Mouse (Mus musculus): ENCODE results near the gene Trp53bp2. TPM values are rescaled to one million over a fixed set of nuclear protein-coding genes. Genes with fewer than 3 reads are reported as not detected.

The Trp53bp2 gene
- polyA plus RNA-seq, 1 experiment from 2014 or later, result 26.2 TPM

- Histone ChIP-seq H3K27me3 (ENCODE audit: insufficient read depth, low read length) (no peaks in the 10 kb centered on the region), H3K9me3 (ENCODE audit: low read length) (no peaks in the 10 kb centered on the region), H3K36me3 (ENCODE audit: insufficient read depth, low read length) (peaks cover 59% of the 10 kb centered on the region), H3K27ac (ENCODE audit: low read length) (no peak overlapping the region), H3K4me1 (ENCODE audit: insufficient read depth, low read length) (peaks cover 9% of the 10 kb centered on the region; the same call in 1 of the 2 replicates), H3K4me2 (replicated peaks; ENCODE audit: low read depth, low read length) (no peak overlapping the region), H3K9ac (replicated peaks; ENCODE audit: low read length) (no peak overlapping the region), H3K4me3 (ENCODE audit: low read length) (no peak overlapping the region)
- WGBS, result 82% methylated on average over 5 of the region's 5 CpGs
- ATAC-seq (ENCODE audit: low FRiP score, low TSS enrichment), result no peak
These were observed 66.2 kb downstream of the Trp53bp2 start for GRCm38 (mm10) chr1:182475005-182475796.

GRCm38 (mm10) chr1:182478935-182479334, 70.0 kb downstream of the Trp53bp2 start:
- Histone ChIP-seq H3K4me1 (ENCODE audit: insufficient read depth, low read length) (peaks cover 36% of the 10 kb centered on the region), H3K4me3 (ENCODE audit: low read length) (no peak overlapping the region), H3K36me3 (ENCODE audit: insufficient read depth, low read length) (peaks cover 54% of the 10 kb centered on the region), H3K9me3 (ENCODE audit: low read length) (no peaks in the 10 kb centered on the region), H3K9ac (replicated peaks; ENCODE audit: low read length) (no peak overlapping the region), H3K27ac (ENCODE audit: low read length) (peak overlapping the region; percentile 85), H3K27me3 (ENCODE audit: insufficient read depth, low read length) (no peaks in the 10 kb centered on the region), H3K4me2 (replicated peaks; ENCODE audit: low read depth, low read length) (no peak overlapping the region)
- WGBS, result 62% methylated on average over 4 of the region's 4 CpGs
- ATAC-seq (ENCODE audit: low FRiP score, low TSS enrichment), result peak; percentile 78

- 88% methylated on average over 7 of the region's 7 CpGs for whole genome bisulfite sequencing
- peak overlapping the region; percentile 85 for H3K27ac ChIP-seq (ENCODE audit: low read length)
- no peak for ATAC-seq (ENCODE audit: low FRiP score, low TSS enrichment)
- H3K4me3 ChIP-seq (ENCODE audit: low read length), result no peak overlapping the region
- no peaks in the 10 kb centered on the region for H3K27me3 ChIP-seq (ENCODE audit: insufficient read depth, low read length)
- H3K4me1 ChIP-seq (ENCODE audit: insufficient read depth, low read length), result peaks cover 36% of the 10 kb centered on the region
- no peaks in the 10 kb centered on the region for H3K9me3 ChIP-seq (ENCODE audit: low read length)
- H3K9ac ChIP-seq (replicated peaks; ENCODE audit: low read length), result no peak overlapping the region
- H3K36me3 ChIP-seq (ENCODE audit: insufficient read depth, low read length), result peaks cover 48% of the 10 kb centered on the region
- no peak overlapping the region for H3K4me2 ChIP-seq (replicated peaks; ENCODE audit: low read depth, low read length)
These were observed 72.2 kb downstream of the Trp53bp2 start for GRCm38 (mm10) chr1:182481138-182481537.

GRCm38 (mm10) chr1:182481646-182482295, 72.8 kb downstream of the Trp53bp2 start:
- Histone ChIP-seq H3K9me3 (ENCODE audit: low read length) (no peaks in the 10 kb centered on the region), H3K9ac (replicated peaks; ENCODE audit: low read length) (no peak overlapping the region), H3K27me3 (ENCODE audit: insufficient read depth, low read length) (no peaks in the 10 kb centered on the region), H3K4me2 (replicated peaks; ENCODE audit: low read depth, low read length) (no peak overlapping the region), H3K4me1 (ENCODE audit: insufficient read depth, low read length) (peaks cover 36% of the 10 kb centered on the region), H3K36me3 (ENCODE audit: insufficient read depth, low read length) (peaks cover 50% of the 10 kb centered on the region), H3K4me3 (ENCODE audit: low read length) (no peak overlapping the region), H3K27ac (ENCODE audit: low read length) (peak overlapping the region; percentile 85)
- WGBS, result 37% methylated on average over 10 of the region's 10 CpGs
- ATAC-seq (ENCODE audit: low FRiP score, low TSS enrichment), result 0 out of 2 replicates have a peak, but pooled peaks have one; percentile 0

- Histone ChIP-seq H3K9me3 (ENCODE audit: low read length) (no peaks in the 10 kb centered on the region), H3K36me3 (ENCODE audit: insufficient read depth, low read length) (peaks cover 55% of the 10 kb centered on the region), H3K4me3 (ENCODE audit: low read length) (no peak overlapping the region), H3K27ac (ENCODE audit: low read length) (peak overlapping the region; percentile 85; the same call in 1 of the 2 replicates), H3K9ac (replicated peaks; ENCODE audit: low read length) (no peak overlapping the region), H3K4me2 (replicated peaks; ENCODE audit: low read depth, low read length) (no peak overlapping the region), H3K4me1 (ENCODE audit: insufficient read depth, low read length) (peaks cover 36% of the 10 kb centered on the region), H3K27me3 (ENCODE audit: insufficient read depth, low read length) (no peaks in the 10 kb centered on the region)
- WGBS, result 91% methylated on average over 14 of the region's 14 CpGs
- ATAC-seq (ENCODE audit: low FRiP score, low TSS enrichment), result no peak
These were observed 74.3 kb downstream of the Trp53bp2 start for GRCm38 (mm10) chr1:182482991-182483909.

GRCm38 (mm10) chr1:182483910-182484274, 74.9 kb downstream of the Trp53bp2 start:
- Histone ChIP-seq H3K36me3 (ENCODE audit: insufficient read depth, low read length) (peaks cover 62% of the 10 kb centered on the region), H3K9ac (replicated peaks; ENCODE audit: low read length) (no peak overlapping the region), H3K4me1 (ENCODE audit: insufficient read depth, low read length) (peaks cover 36% of the 10 kb centered on the region), H3K4me2 (replicated peaks; ENCODE audit: low read depth, low read length) (no peak overlapping the region), H3K27ac (ENCODE audit: low read length) (no peak overlapping the region), H3K9me3 (ENCODE audit: low read length) (no peaks in the 10 kb centered on the region), H3K27me3 (ENCODE audit: insufficient read depth, low read length) (no peaks in the 10 kb centered on the region), H3K4me3 (ENCODE audit: low read length) (no peak overlapping the region)
- ATAC-seq (ENCODE audit: low FRiP score, low TSS enrichment), result no peak; the same call in 1 of the 2 replicates
- 77% methylated on average over 12 of the region's 12 CpGs for WGBS

GRCm38 (mm10) chr1:182488503-182488902, 79.5 kb downstream of the Trp53bp2 start:
- H3K27me3 ChIP-seq (ENCODE audit: insufficient read depth, low read length), result no peaks in the 10 kb centered on the region
- H3K4me2 ChIP-seq (replicated peaks; ENCODE audit: low read depth, low read length), result no peak overlapping the region
- H3K4me1 ChIP-seq (ENCODE audit: insufficient read depth, low read length), result 0 out of 2 replicates have a peak, but pooled peaks cover 4% of the 10 kb centered on the region
- ATAC-seq (ENCODE audit: low FRiP score, low TSS enrichment), result no peak
- no peak overlapping the region for H3K9ac ChIP-seq (replicated peaks; ENCODE audit: low read length)
- H3K4me3 ChIP-seq (ENCODE audit: low read length), result no peak overlapping the region
- no peak overlapping the region for H3K27ac ChIP-seq (ENCODE audit: low read length)
- WGBS, result 89% methylated on average over 10 of the region's 10 CpGs
- H3K9me3 ChIP-seq (ENCODE audit: low read length), result no peaks in the 10 kb centered on the region
- peaks cover 62% of the 10 kb centered on the region for H3K36me3 ChIP-seq (ENCODE audit: insufficient read depth, low read length)

GRCm38 (mm10) chr1:182489803-182490452, 81.0 kb downstream of the Trp53bp2 start:
- peak overlapping the region; percentile 7; the same call in 1 of the 2 replicates for H3K27ac ChIP-seq (ENCODE audit: low read length)
- H3K4me1 ChIP-seq (ENCODE audit: insufficient read depth, low read length), result peaks cover 14% of the 10 kb centered on the region
- peaks cover 47% of the 10 kb centered on the region for H3K36me3 ChIP-seq (ENCODE audit: insufficient read depth, low read length)
- WGBS, result 8% methylated on average over 21 of the region's 21 CpGs
- H3K9ac ChIP-seq (replicated peaks; ENCODE audit: low read length), result no peak overlapping the region
- H3K27me3 ChIP-seq (ENCODE audit: insufficient read depth, low read length), result no peaks in the 10 kb centered on the region
- H3K4me3 ChIP-seq (ENCODE audit: low read length), result peak overlapping the region; percentile 18; the same call in 1 of the 2 replicates
- H3K9me3 ChIP-seq (ENCODE audit: low read length), result no peaks in the 10 kb centered on the region
- peak overlapping the region; percentile 47 for H3K4me2 ChIP-seq (replicated peaks; ENCODE audit: low read depth, low read length)
- peak; percentile 95 for ATAC-seq (ENCODE audit: low FRiP score, low TSS enrichment)

- peaks cover 43% of the 10 kb centered on the region for H3K36me3 ChIP-seq (ENCODE audit: insufficient read depth, low read length)
- 80% methylated on average over 7 of the region's 7 CpGs for WGBS
- ATAC-seq (ENCODE audit: low FRiP score, low TSS enrichment), result no peak
These were observed 81.6 kb downstream of the Trp53bp2 start for GRCm38 (mm10) chr1:182490568-182490967.

More at GRCm38 (mm10) chr1:182490568-182490967, 81.6 kb downstream of the Trp53bp2 start:
- Histone ChIP-seq H3K4me2 (replicated peaks; ENCODE audit: low read depth, low read length) (no peak overlapping the region), H3K4me1 (ENCODE audit: insufficient read depth, low read length) (peaks cover 18% of the 10 kb centered on the region), H3K27me3 (ENCODE audit: insufficient read depth, low read length) (no peaks in the 10 kb centered on the region), H3K9ac (replicated peaks; ENCODE audit: low read length) (no peak overlapping the region), H3K9me3 (ENCODE audit: low read length) (no peaks in the 10 kb centered on the region), H3K27ac (ENCODE audit: low read length) (peak overlapping the region; percentile 7; the same call in 1 of the 2 replicates), H3K4me3 (ENCODE audit: low read length) (no peak overlapping the region)

Data from kidney, embryonic 16.5 days (tissue).